Mouse (Mus musculus) cerebellum, adult 2 months (tissue): ENCODE results near the gene Galk1.

Experiments used
- CTCF ChIP-seq: fragments of 200-500 bp; IDR thresholded peaks from 2 replicates; pipeline ENCODE4 v1.5.1; 2011; ENCODE audit warnings: low read depth, mild to moderate bottlenecking, control low read depth, low read length, moderate library complexity, borderline replicate concordance; ENCODE audit not compliant: insufficient read depth
- POLR2A ChIP-seq: fragments of 200-500 bp; IDR thresholded peaks from 2 replicates; pipeline ENCODE4 v1.6.1; 2011; ENCODE audit warnings: low read length, control low read depth, borderline replicate concordance; ENCODE audit not compliant: insufficient read depth

DNA sequence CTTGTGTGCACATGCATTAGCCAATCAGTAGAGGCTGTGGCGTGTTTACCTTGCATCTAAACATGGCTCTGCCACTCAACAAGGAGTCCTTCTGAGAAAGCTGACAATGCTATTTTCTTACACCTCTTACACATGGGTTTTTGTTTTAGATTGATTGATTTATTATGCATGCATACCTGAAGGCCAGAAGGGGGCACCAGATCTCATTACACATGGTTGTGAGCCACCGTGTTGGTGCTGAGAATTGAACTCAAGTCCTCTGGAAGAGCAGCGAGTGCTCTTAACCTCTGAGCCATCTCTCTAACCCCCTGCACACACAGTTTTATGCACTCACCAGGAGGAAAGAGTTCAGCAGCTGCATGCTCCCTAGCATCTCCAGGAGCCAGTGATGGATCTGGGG, 9.6 kb downstream of the Galk1 start:
- TF ChIP-seq CTCF (no peak), POLR2A (no peak)
